Mouse (Mus musculus) liver, embryonic 14 days (tissue): Measurements from ENCODE around the gene Scml2. TPM values are rescaled to one million over a fixed set of nuclear protein-coding genes. Genes with fewer than 3 reads are reported as not detected.

Experiments
- polyA plus RNA-seq: library from polyadenylated mRNA; depleted of rRNA; stranded (reverse); fragments of >200 nt; gene quantifications from 2 replicates; pipeline ENCODE4 v1.2.3, GENCODE M21; 2012; rRNA removed

Gene Scml2
- 0.69 and 0.83 TPM in 2 replicates for polyA plus RNA-seq

GRCm38 (mm10) chrX:161116893-161117292 lies at the start of gene Scml2:
TSS of gene Scml2 (plus strand) at chrX:161117193.

GRCm38 (mm10) chrX:161287156-161287555 lies 170.2 kb downstream of the Scml2 start, which contains the start of gene Gm15262:
TSS of gene Gm15262 (plus strand) at chrX:161287456.

Other genes starting within 250 kb of the Scml2 start
- 0.43 and 0.53 TPM in 2 replicates for gene Gja6, start 210.1 kb upstream of the Scml2 start, polyA plus RNA-seq
- 0.24 and 0.27 TPM in 2 replicates for gene Cdkl5, start 122.5 kb upstream of the Scml2 start, polyA plus RNA-seq
- gene Gm15262, start 170.3 kb downstream of the Scml2 start, polyA plus RNA-seq: not detected in 2 replicates